Mouse (Mus musculus) limb, embryonic 14.5 days (tissue): ENCODE results near the gene Ppm1j. TPM values are rescaled to one million over a fixed set of nuclear protein-coding genes. Genes with fewer than 3 reads are reported as not detected.
A peak's percentile ranks its signal among the peaks of the same experiment; 100 is the strongest.
"Not testable (repeated sequence)": the region's sequence is repeated elsewhere in the genome, so short reads cannot be mapped to it uniquely, and the experiment has no call there.

Source experiments
- ATAC-seq: fragments of 200-750 bp; cut with Nextera tagmentation; 2 replicates; pipeline ENCODE4 v1.8.0; 2017; ENCODE audit warnings: low read depth, moderate number of reproducible peaks, moderate TSS enrichment; ENCODE audit not compliant: low FRiP score
- DNase-seq: peaks from one replicate; pipeline ENCODE4 v3.0.0-alpha.2; 2015; ENCODE audit warnings: low spot score
- H3K27ac ChIP-seq: fragments of 300-500 bp; sonication (generic); replicated peaks from 2 replicates; pipeline ENCODE4 v1.5.1; 2014; ENCODE audit warnings: low read depth, mild to moderate bottlenecking, low read length, moderate library complexity, mixed read lengths
- H3K27me3 ChIP-seq: fragments of 300-500 bp; sonication (generic); 2 replicates; pipeline ENCODE4 v1.6.1; 2014; ENCODE audit warnings: low read length, mixed read lengths; ENCODE audit not compliant: control insufficient read depth, insufficient read depth
- H3K36me3 ChIP-seq: fragments of 300-500 bp; sonication (generic); 2 replicates; pipeline ENCODE4 v1.6.1; 2014; ENCODE audit warnings: mild to moderate bottlenecking, low read length, moderate library complexity, mixed read lengths; ENCODE audit not compliant: control insufficient read depth, insufficient read depth
- H3K4me1 ChIP-seq: fragments of 300-500 bp; sonication (generic); 2 replicates; pipeline ENCODE4 v1.6.1; 2014; ENCODE audit warnings: antibody characterized with exemption, low read length, mixed read lengths; ENCODE audit not compliant: control insufficient read depth, insufficient read depth
- H3K4me2 ChIP-seq: fragments of 300-500 bp; sonication (generic); replicated peaks from 2 replicates; pipeline ENCODE4 v1.6.1; 2014; ENCODE audit warnings: low read depth, mild to moderate bottlenecking, low read length, moderate library complexity; ENCODE audit not compliant: severe bottlenecking
- H3K4me3 ChIP-seq: fragments of 300-500 bp; sonication (generic); replicated peaks from 2 replicates; pipeline ENCODE4 v1.5.1; 2014; ENCODE audit warnings: low read length
- H3K9ac ChIP-seq: fragments of 300-500 bp; sonication (generic); 2 replicates; pipeline ENCODE4 v1.6.1; 2014; ENCODE audit warnings: mild to moderate bottlenecking, low read depth, low read length, moderate library complexity; ENCODE audit not compliant: severe bottlenecking
- H3K9me3 ChIP-seq: fragments of 300-500 bp; sonication (generic); 2 replicates; pipeline ENCODE4 v1.6.1; 2016; ENCODE audit warnings: low read length; ENCODE audit not compliant: control insufficient read depth
- POLR2A ChIP-seq: fragments of 200-500 bp; IDR thresholded peaks from 2 replicates; pipeline ENCODE4 v1.8.0; 2012; ENCODE audit warnings: inconsistent platforms, mild to moderate bottlenecking, moderate library complexity, borderline replicate concordance; ENCODE audit not compliant: insufficient read depth, insufficient read length; ENCODE audit errors: extremely low read depth
- WGBS: fragments of 180-500 bp; shearing (Covaris S2); extraction: QIAGEN DNeasy Blood & Tissue Kit; methylation state at CpG from one replicate; pipeline ENCODE4 v1.1.7; 2014; 5-methylcytosine and 5-hydroxymethylcytosine counted together
- polyA plus RNA-seq, 2 experiments: library from polyadenylated mRNA; depleted of rRNA in 1 of 2; stranded (reverse) in 1 of 2; unstranded in 1 of 2; fragments of >200 nt; fragmentation: Nextera tagmentation in 1 of 2; extraction: Ambion mirVana in 1 of 2; gene quantifications; 2 replicates each; pipeline versions ENCODE4 v1.2.1 to v1.2.3; 2012 to 2014

Ppm1j gene
- polyA plus RNA-seq (2012; rRNA removed), result 6.5 and 6.6 TPM in 2 replicates
- 4.1 and 4.4 TPM in 2 replicates for polyA plus RNA-seq (2014; fragmentation: Nextera tagmentation; extraction: Ambion mirVana)

DNA sequence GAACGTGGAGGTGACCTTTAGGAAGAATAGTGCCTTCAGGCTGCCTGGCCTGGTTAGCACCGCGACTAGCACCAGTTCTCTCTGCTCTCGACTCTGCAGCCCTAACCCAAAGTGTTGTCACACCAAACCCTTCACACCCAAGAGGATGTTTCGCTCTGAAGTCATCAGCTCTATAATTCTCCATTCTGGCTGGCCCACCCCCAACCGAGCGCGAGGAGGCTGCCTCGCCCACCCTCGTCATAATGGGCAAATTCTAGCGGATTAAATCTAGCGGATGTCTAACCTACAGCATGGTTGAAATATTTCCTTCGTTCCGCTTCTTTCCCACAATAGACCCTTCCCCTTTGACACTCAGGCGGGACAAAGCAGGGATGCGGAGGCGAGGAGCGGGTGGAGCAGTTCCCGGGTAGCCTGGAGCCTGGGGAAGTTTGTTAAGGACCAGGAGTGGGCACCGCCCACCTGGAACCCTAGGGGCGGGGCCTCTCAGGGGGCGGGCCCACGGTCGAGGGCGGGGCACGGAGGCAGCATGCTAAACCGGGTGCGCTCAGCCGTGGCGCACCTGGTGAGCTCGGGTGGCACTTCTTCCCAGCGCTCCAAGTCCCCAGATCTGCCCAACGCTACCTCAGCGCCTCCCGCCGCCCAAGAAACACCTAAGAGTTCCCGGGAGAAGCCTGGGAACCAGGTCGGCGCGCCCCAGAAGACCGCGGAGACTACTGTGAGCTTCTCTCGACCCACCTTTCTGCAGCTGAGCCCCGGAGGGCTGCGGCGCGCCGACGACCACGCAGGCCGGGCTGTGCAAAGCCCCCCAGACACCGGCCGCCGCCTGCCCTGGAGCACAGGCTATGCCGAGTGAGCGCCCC, at the start of gene Ppm1j:
Ppm1j (plus strand) TSS at position 496 of the 860 bp plus-strand sequence.
- peak within 1 kb of the TSS; percentile 74 for H3K4me2 ChIP-seq
- H3K9ac ChIP-seq, result peak within 1 kb of the TSS; percentile 21
- H3K9me3 ChIP-seq, result no peaks in the 10 kb centered on the region
- peak; percentile 51 for DNase-seq
- peak; percentile 68 for ATAC-seq
- TF ChIP-seq POLR2A, result no peak
- H3K27me3 ChIP-seq, result peaks cover 77% of the 10 kb centered on the region
- H3K27ac ChIP-seq, result no peak within 1 kb of the TSS
- H3K36me3 ChIP-seq, result no peaks in the 10 kb centered on the region
- WGBS, result 2% methylated on average over 56 of the region's 56 CpGs
- peaks cover 24% of the 10 kb centered on the region for H3K4me1 ChIP-seq
- H3K4me3 ChIP-seq, result peak within 1 kb of the TSS; percentile 47

DNA sequence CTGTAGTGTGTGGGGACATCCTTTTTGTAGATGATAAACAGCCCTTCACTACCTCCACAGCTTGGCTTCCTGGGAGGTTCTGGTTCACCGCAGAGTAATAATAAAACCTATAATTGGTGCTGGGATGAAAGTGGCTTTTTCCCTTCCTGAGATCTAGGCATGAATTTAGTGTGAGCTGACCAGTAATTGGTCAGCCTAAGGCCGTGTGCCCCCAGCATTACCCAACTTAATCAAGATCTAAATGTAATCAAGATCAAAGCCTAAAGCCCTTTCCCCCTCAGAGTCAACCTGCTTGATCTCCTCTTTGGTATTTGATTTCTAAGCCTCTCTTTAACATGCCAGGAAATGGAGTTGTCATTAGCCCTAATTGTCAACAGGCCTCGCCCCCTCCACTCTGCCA, 47.9 kb upstream of the Ppm1j start:
- Histone ChIP-seq H3K9ac (no peak overlapping the region), H3K27ac (no peak overlapping the region), H3K27me3 (no peaks in the 10 kb centered on the region), H3K4me3 (no peak overlapping the region), H3K4me1 (no peaks in the 10 kb centered on the region), H3K36me3 (no peaks in the 10 kb centered on the region), H3K9me3 (no peaks in the 10 kb centered on the region), H3K4me2 (no peak overlapping the region)
- TF ChIP-seq POLR2A, result no peak
- no peak for DNase-seq
- ATAC-seq, result no peak
- 14% methylated on average over 3 of the region's 3 CpGs for WGBS

DNA sequence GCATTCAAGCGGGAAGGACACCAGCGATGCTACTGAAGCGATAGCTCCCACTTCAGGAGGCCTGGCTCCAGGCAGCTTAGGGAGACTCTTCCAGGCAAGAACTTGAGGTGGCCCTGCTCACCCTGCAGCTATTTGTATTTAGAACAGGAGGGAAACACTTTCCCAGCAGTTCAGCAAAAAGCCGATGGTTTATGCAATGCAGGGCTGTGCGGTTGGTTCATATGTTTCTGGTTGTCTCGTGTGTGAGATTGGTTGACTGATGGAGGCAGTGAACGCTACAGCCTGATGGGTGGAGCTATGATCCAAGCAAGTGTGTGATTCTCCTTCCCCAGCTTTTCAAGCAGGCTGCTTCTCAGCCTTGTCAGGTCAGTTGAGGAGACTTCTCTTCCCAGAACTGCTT, 46.2 kb upstream of the Ppm1j start:
- no peak overlapping the region for H3K4me3 ChIP-seq

DNA sequence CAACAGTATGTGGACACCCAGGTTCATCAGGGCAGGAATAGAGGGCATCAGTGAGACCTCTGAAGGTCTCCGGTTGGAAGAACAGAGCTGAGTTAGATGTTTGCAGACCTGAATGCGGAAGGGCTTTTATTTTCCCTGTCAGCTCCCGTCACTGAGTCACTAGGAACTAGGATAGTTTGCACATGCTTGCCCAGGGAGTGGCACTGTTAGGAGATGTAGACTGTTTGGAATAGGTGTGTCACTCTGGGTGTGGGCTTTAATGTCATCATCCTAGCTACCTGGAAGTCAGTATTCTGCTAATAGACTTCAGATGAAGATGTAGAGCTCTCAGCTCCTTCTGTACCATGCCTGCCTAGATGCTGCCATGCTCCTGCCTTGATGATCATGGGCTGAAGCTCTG, 38.9 kb upstream of the Ppm1j start:
- H3K4me3 ChIP-seq, result no peak overlapping the region
- ATAC-seq (no peak), DNase-seq (no peak)
- H3K4me2 ChIP-seq, result no peak overlapping the region
- no peaks in the 10 kb centered on the region for H3K4me1 ChIP-seq
- WGBS, result 87% methylated on average over 3 of the region's 3 CpGs
- H3K9me3 ChIP-seq, result no peaks in the 10 kb centered on the region
- no peak for TF ChIP-seq POLR2A
- H3K27ac ChIP-seq, result no peak overlapping the region
- H3K9ac ChIP-seq, result no peak overlapping the region
- H3K36me3 ChIP-seq, result no peaks in the 10 kb centered on the region
- no peaks in the 10 kb centered on the region for H3K27me3 ChIP-seq

More for the DNA sequence above, 46.2 kb upstream of the Ppm1j start:
- H3K36me3 ChIP-seq, result no peaks in the 10 kb centered on the region
- H3K9me3 ChIP-seq, result no peaks in the 10 kb centered on the region
- H3K27me3 ChIP-seq, result no peaks in the 10 kb centered on the region
- WGBS, result 33% methylated on average over 7 of the region's 7 CpGs
- H3K27ac ChIP-seq, result no peak overlapping the region
- no peaks in the 10 kb centered on the region for H3K4me1 ChIP-seq
- peak; percentile 11 for DNase-seq
- H3K4me2 ChIP-seq, result no peak overlapping the region
- no peak for ATAC-seq
- TF ChIP-seq POLR2A, result no peak
- no peak overlapping the region for H3K9ac ChIP-seq

DNA sequence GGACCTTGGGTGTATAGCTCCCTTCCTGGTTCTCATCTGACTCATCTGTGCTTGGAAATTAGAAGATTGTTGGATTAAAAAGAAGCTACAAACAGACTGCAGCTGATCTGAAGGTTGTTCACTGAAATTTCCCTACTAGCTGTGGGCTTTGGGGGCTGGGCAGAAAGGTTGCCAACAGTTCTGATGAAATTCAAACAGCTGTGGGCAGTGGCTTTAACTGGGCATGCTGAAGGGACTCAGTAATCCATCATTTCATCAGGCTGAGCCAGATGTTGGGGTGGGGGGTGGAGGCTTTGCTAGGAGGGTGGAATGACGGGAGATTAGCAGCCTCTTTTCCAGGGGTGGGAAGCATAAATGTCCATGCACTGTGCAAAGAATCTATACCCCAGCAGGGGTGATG, 37.7 kb upstream of the Ppm1j start:
- H3K36me3 ChIP-seq, result no peaks in the 10 kb centered on the region
- 6% methylated on average over 1 of the region's 1 CpGs for WGBS
- H3K9me3 ChIP-seq, result no peaks in the 10 kb centered on the region
- ATAC-seq (0 out of 2 replicates have a peak, but pooled peaks have one; percentile 19), DNase-seq (no peak)
- no peak overlapping the region for H3K4me2 ChIP-seq
- no peaks in the 10 kb centered on the region for H3K27me3 ChIP-seq
- H3K4me1 ChIP-seq, result no peaks in the 10 kb centered on the region
- no peak overlapping the region for H3K9ac ChIP-seq
- TF ChIP-seq POLR2A, result no peak
- no peak overlapping the region for H3K4me3 ChIP-seq
- no peak overlapping the region for H3K27ac ChIP-seq

DNA sequence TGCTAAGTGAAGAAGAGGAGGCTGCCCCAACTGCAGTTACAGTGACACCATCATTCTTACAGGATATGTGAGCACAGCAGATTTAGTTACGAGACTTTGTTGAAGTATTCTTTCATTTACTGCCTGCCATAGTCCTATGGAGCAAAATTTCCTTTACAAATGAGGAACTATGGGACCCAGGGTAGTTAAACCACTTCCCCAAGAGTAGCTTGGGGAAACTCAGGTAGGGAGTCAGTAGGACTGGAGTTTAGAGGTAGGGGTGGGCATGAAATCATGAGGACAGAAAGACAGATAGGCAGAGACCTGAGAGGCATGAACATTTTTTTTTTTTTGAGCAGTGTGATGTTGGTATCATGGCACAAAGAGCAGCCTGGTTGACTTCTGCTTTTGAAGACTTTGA, 37.0 kb upstream of the Ppm1j start:
- 68% methylated on average over 1 of the region's 1 CpGs for WGBS
- no peaks in the 10 kb centered on the region for H3K9me3 ChIP-seq
- H3K9ac ChIP-seq, result no peak overlapping the region
- no peaks in the 10 kb centered on the region for H3K4me1 ChIP-seq
- no peaks in the 10 kb centered on the region for H3K27me3 ChIP-seq
- H3K4me3 ChIP-seq, result no peak overlapping the region
- no peak overlapping the region for H3K4me2 ChIP-seq
- no peak for DNase-seq
- no peaks in the 10 kb centered on the region for H3K36me3 ChIP-seq
- no peak for TF ChIP-seq POLR2A
- H3K27ac ChIP-seq, result no peak overlapping the region
- no peak for ATAC-seq

DNA sequence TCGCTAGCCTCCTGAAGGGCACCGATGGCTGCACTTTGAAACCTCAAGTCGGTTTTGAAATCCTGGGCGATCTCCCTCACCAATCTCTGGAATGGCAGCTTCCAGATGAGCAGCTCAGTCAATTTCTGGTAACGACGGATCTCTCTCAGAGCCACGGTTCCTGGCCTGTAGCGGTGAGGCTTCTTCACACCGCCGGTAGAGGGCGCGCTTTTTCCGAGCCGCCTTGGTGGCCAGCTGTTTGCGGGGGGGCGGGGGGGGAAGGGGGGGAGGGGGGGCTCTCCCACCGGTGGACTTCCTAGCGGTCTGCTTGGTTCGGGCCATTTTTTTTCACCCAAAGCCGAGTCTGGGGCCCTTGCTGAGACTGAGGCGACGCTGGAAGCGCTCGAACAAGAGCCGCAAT, 28.0 kb upstream of the Ppm1j start:
- not testable (repeated sequence) for H3K27me3 ChIP-seq, DNase-seq, H3K4me3 ChIP-seq, H3K9ac ChIP-seq, H3K27ac ChIP-seq, ATAC-seq, H3K36me3 ChIP-seq, H3K4me1 ChIP-seq, H3K9me3 ChIP-seq
- 19% methylated on average over 21 of the region's 25 CpGs for WGBS
- peak overlapping the region; percentile 32 for H3K4me2 ChIP-seq
